Mouse (Mus musculus): ENCODE results near the gene Rbbp4.

GRCm38 (mm10) chr4:129289671-129290070 is 45.5 kb downstream of the Rbbp4 start:
- TF ChIP-seq GATA1 (IDR thresholded peaks at IDR 0.05; ENCODE audit: low read length): no peak
- TF ChIP-seq TAL1 (IDR thresholded peaks at IDR 0.05; ENCODE audit: low read length): no peak
